Mouse (Mus musculus) 416B (cell line): ENCODE measurements at regions not wholly inside any gene's neighbourhood (a gene's known extent, or its start where the extent isn't known, plus 50 kb on each side); places are given as distances from the start of the nearest gene placed in this dataset.
"Not testable (repeated sequence)": the region's sequence is repeated elsewhere in the genome, so short reads cannot be mapped to it uniquely, and the experiment has no call there.

Experiments used
- DNase-seq: peaks from one replicate; pipeline ENCODE4 v3.0.0; 2011; ENCODE audit warnings: low read depth

DNA sequence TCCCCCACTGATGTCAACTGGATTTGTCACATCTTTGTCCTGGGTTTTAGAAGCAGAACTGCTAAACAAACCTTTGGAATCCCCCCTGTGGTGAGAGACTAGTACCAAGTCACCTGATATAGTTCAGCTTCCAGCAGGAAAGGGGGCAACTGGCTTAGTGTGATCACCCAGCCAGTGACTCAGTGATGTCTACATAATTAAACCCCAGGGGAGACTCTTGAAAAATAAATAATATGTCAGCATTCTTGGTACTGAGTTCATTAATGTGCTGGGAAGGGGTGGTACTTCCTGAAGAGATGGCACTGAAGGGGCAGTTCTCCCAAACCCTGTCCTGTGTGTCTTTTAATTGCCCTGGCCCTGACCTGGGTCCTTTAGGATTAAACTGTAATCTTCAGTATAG, 166.5 kb upstream of the Camk1g start:
- no peak for DNase-seq

DNA sequence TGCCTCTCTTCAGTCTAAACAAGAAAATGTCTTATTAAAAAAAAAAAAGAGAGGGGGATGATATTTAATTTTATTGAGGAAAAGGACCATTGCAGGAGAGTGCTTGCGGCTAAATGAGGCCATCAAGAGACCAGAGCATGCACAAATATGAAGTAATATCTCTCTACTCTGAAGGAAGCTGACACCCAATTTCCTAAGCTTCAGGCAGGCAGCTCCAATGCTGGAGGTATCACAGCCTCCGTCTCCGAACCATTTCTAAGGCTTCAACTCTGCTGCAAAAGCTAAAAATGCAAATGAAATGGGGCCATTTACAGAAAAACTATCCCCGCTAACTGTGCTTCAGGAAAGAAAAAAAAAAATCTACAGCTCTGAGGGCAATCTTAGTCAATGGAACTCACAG, 164.4 kb upstream of the Camk1g start:
- no peak for DNase-seq

DNA sequence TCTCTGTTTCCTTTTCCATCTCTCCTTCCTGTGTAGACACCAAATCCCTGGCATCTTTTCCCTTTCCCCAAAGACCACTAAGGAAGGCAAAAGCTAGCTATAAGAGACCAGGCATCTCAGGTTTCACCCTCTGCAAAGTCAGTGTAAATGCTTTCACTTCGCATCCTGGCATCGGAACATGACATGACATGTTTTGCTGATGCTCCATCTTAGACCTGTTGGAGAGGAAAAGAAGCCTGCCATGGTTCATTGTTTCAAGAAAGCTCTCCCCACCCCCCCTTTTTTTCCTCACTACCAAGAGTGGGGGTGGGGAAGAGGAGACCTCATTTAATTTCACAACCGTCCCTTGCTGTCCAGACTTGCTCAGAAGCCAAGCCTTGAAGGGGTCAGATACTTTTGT, 156.4 kb upstream of the Camk1g start:
- DNase-seq = no peak

DNA sequence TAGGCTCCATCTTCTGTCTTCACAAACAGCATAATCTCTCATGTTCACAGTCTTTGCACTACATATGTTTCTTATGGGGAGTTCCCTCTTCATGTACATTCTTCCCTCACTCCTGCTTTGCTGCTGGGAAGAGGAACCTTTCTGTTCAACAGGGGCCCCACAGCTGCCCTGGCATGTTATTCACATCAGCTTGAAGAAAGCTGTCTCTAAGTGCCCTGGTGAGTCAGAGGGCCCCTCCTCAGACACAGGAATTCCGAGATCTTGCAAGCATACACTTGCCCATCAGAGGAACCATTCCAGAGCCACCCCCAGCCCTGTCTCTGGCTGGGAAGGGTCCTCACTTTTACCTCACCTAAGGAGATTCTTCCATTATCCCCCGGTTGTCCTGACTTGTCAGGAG, 151.9 kb upstream of the Camk1g start:
- DNase-seq = no peak

DNA sequence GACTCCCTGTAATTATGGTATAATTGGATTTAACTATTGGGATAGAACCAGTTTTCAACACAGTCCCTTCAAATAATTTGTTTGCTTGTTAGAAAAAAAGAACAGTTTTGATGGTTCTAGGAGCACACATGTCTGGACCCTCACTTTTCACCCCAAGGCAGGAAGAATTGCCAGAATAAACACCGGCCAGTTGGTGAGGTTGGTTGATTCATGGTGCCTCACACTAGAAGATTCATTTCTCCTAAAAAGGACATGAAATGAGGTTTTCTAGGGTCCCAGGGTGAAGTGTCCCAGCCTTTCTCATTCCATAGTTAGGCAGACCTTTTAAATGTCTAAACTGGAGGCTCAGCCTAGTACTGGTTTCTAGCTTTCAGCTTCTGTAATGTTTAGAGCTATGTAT, 148.7 kb upstream of the Camk1g start:
- DNase-seq = no peak

DNA sequence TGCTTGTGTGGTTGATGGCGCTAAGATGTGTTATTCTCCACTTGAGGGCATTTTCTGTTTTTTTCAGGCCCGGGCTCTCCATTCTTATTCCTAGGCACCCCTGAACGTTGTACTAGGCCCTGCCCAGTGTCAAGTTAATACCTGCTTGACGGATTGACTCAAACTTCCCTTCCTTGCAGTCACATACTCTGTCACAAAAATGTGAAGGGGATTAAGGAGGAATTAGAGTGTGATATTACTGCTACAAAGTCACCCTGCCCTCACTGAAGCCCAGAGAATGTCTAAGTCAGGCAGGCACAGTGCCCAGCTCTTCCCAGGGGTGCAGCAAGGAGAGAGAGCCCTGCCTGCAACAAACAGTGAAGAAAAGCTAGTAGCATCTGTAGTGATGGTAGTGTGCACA, 147.9 kb upstream of the Camk1g start:
- no peak for DNase-seq

DNA sequence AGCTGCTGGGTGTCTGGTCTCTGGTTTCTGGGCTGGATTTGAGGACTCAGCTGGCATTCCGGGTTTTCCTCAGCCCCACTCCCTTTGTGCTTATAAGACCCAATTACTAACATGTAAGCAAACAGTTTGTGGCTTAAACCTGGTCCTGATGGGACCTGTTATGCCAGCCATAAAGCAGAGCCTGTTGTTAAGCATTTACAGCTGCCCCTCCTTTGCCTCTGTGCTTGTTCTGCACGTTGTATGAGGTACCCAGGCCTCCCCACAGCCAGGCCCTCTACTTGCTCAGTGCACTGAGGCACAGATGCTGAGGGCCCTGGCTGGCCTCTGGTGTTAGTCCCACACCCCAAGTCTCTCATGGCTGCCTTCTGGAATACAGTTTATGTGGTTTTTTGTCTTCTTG, 147.2 kb upstream of the Camk1g start:
- no peak for DNase-seq

DNA sequence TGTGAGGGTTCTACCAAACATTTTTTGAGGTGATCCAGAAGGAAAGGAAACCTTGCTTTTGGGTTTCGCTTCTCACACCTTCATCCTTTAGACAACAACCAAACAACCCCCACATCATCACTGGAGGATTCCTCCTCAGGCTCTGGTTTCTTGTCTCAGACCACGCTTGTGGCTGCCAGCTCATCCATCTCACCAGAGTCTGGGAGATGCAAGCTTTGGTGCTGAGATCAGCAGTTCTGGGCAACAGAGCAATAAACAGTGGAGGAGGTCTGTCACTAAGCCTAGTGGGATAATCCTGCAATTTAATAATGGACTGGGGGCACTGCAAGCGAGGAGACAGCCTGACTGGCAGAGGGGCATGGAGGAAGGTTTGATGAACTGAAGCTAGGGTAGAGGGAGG, 146.3 kb upstream of the Camk1g start:
- no peak for DNase-seq

DNA sequence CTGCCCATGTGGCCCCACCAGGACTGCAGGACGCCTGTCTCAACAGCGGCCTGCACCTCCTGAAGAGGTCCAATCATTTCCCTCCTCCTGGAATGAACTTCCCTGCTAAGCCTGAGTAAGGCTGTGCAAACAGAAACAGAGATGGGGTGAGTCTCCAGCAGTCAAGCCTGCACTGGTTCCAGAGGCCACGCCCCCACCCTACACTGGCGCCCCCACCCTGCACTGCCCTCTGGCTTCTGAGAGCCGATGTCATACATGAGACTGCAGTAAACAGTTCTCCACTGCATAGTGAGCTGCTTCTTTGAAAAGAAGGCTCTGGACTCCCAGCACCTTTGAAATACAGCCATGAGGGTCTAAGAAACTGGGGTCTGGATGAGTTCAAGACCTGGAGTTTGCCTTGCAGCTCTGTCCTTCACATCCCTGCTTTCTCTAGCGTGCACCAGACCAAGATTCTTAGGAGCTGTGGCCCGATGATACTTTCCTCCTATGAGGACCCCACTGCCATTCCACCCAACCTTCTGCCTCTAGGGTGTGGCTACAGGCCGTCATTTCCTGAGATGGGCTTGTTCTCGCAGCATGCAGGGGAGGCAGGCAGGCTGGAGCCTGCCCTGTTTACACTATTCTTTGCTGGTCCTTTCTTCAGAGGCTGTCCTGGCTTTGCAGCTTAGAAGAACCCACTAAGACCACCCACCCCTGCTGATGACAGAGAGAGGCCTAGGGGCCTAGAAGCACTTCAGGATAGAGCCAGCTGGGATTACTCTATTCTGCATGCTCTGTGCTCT, 144.0 kb upstream of the Camk1g start:
- no peak for DNase-seq

DNA sequence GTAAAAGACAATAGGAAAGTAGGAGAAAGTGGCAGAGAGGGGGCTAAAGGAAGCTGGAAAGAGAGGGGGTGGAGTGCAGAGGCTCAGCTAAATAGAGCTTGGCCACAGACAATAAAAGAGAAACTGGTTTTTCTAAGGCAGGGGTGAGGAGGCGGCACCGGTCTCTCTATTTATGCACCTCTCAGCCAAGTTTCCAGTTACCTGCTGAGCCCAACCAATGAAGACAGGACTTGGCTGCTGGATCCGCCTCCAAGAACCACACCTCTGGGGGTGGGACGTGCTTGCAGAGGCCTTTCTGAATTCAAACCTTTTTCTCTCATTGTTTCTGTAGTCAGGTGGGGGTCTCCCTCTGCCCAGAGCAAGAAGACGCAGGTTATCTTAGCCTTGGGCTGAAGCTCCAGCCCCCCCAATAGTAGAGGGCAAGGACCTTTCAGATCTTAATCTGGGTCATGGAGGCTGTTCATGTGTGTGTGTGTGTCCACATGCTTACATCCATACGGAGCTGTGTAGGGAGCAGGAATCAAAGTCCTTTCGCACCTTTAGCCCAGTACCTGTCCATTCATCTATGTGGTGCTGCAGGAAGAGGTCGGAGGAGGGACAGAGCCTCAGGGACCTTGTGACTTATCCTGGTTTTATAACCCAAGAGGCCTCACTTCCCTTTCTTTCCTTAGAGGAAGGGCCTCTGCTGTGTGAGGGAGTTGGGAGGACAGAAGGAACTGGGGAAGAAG, 140.1 kb upstream of the Camk1g start:
- no peak for DNase-seq

DNA sequence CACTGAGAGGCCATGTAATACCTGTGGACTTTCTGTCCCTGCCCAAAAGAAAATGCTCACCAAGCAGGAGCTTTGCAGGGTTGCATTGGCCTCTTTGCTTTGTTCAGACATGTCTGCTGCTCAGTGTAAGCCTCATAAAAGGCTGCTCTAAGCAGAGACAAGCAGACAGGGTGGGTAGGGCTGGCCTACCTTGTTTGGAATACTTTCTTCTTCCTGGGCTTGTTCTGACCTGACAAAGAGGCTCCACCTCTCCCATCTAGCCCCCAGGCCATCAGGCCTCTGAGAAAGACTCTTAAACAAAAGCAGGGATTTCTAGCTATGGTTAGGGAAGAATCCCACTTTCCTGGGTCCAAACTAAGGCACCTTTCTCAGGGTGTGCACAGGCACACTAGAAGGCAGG, 138.2 kb upstream of the Camk1g start:
- no peak for DNase-seq

DNA sequence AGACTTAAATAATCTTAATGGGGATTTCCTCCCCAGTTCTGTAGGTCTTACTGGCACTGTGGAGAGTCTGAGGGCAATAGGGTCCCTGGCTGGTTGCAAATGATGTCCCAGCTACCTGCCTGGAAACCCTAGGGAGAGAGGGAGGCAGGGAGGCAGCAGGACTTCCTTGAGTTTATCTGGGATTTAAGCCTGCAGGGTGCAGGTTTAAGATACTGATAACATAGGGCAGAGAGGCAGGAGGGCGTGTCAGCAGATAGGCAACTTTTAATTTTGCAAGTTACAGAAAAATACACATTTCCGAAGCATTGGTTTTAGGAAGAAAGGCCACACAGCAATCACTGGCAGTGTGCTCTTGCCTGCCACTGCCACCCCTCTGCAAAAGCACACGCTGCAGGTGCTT, 136.9 kb upstream of the Camk1g start:
- DNase-seq = no peak

DNA sequence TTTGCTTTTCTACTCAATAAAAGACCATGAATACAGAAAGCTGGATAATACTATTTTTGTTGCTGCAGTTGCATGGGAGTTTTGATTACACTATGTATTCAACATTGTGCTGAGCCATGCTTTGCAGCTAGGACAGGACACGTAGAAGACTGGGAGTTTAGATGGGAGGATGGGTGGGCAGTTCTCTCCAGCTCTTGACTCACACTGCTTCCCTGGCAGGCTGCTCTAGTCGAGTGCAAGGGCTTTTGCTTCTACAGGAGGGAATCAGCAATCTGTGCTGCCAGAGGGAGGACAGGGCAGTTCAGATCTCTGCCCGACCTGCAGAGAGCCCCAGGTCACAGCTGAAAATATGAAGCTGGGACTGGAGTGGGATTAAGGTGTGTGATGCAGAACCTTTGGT, 135.3 kb upstream of the Camk1g start:
- no peak for DNase-seq

DNA sequence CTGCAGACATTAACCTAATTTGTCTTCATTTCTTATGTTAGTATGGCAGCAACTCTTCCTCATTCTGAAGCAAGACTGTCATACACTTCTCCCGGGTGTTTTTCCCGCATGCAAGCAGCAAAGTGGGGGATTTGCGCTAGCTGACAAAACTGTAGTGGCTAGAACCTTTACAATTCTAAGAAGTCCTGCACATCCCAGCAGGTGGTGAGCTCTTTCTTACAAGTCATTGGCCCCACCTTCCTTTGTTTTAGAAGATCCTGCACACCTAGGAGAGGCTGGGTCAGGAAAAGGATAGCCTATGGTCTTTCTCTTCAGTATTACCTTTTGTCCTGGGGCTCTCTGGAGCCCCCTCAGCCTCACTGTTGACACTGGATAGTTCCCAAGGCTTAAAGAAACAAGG, 134.5 kb upstream of the Camk1g start:
- no peak for DNase-seq

DNA sequence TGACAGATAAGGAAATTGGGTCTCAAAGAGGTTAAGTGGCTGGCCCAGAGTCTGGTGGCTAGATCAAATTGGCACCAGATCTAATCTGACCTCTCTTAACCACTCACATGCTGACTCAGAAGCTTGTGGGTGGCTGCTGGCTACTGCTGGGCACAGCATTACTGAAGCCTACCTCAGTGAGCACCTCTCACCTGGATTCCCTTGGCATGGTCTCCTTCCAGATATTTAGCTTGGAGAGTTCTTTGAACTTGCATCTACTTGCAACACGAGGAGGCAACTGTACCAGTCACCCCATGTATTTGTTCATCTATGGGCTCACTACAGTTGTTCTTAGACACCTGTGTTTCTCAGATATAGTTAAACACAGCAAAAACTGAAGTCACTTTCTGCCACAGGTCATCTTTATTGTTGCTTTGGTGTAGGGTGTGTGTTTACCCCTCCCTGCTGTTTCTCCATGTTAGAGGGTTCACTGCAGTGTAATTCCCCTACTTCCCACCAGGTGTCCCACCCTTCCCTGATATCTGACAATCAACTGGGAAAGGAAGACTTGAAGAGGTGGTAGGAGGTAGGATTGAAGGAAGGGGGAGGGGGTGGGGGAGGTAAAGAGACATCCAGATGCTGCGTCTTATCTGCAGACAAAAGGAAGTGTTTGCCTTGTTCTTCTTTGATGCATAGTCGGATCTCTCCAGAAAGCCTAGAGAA, 133.7 kb upstream of the Camk1g start:
- peak; percentile 26 for DNase-seq

DNA sequence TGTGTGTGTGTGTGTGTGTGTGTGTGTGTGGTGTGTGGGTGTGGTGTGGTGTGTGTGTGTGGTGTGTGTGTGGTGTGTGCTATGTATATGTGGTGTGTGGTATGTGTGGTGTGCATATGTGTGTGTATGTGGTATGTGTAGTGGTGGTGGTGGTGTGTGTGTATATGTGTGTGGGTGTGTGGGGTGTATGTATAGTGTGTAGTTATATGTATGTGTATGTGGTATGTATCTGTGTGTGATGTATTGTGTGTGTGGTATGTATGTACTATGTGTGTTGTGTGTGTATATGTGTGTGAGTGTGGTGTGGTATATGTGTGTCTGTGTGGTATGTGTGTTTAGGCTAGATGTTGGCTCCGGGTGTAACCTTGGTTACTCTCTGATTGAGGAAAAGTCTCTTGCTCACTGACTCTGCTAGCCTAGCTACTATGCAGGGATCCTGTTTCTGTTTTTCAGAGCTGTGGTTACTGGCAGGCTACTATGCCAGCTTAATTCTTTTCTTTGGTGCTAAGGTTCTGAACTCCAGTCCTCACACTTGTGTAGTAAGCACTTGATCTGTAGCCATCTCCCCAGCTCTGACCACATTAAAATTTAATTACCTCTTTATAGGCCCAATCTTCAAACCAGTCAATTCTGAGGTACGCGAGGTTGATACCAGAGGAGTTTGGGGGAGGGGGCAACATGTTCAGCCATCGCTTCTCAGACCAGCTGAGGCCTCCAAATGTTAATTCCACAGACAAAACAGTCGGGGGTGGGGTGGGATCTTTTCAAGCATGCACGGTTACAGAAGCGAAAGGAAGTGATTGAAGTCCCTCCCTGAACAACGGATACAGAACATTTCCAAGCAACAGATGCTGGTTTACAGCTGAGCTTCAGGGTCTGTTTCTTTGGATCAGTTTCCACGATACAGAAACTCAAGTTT, 126.4 kb upstream of the Camk1g start:
- DNase-seq = no peak

DNA sequence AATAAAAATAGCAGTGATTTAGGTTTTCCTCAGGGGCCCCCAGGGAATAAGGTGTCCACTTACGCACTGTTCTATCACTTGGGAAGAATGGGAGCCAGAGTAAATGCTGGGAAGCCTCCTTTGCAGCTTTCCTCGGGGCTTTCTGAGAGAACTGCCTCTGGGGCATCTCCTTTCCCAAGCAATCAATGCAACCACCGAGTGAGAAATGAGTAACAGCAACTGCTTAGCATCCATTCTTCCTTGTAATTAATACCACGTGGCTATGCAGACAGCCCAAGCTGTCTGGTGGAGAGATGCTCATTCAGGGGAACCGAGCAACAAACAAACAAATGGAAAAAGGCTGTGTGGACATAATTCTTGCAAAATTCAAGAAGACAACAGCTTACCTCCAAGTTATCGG, 117.9 kb upstream of the Camk1g start:
- DNase-seq = no peak

DNA sequence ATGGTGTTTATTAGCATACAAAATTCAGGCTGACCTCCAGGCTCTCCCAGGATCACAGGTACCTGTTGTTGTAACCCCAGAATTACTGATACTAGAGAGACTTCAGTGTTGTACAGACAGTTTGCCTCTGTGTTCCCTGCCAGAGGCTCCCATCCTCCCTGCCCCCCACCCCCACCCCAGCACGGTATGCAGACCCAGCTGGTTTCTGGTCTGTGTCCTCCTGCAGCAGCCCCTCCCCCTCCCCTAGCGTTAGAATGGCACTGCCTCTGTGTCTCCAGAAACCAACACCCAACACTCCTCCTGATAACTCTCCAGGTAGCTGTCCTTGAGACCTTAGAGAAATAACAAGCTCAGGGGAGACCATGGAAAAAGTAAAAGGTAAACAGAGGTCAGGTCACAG, 116.6 kb upstream of the Camk1g start:
- DNase-seq = not testable (repeated sequence)

DNA sequence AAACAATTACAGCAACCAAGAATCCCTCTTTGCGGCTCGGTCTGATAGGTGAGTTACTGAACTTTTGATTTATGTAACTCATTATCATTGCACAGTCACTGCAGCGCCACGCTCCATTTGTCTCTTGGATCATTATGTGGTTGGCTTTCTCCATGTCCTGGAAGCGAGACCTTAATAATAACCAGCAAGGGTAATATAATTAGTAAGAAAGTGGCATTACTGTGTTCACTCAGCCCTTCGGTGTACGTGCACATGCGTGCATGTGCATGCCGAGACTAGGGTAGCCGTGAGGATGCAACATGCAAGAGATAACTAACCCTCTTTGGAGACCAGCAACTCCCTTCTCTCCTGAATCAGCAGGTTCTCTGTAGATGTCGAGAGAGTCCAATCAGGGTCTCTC, 114.9 kb upstream of the Camk1g start:
- no peak for DNase-seq

DNA sequence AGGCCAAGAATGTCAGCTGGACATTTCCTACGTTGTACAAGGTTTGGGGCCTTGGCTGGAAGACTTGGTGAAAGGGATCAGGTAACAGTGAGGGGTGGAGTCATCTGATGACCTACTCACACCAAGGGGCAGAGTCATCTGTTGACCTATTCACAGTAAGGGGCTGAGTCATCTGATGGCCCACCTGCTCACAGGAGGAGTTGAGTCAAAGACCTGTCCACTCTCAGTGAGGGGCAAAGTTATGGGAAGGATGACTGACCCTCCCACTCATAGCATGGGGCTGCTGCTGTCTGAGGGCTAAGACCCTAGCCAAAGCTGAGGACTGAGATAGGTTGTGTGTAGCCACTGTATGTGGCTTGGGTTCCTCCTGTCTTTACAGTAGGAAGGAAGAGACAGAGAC, 107.2 kb upstream of the Camk1g start:
- DNase-seq = no peak

DNA sequence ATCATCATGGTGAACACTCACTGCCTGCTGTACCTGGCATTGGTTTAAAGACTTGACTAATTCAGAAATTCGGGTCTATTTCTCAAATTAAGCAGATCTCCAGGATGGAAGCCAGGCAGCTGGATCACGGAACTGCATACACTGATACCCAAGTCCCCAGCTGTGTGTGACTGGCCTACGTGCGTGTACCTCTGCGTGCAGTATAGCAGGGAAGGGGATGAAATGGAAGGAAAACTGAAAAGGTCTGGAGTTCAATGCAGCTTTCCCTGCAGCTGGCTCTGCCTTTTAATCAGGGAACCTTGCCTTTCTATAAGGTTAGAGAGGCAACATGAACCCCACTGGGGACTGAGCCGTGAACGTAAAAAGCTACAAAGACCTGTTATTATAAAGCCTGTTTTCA, 106.7 kb upstream of the Camk1g start:
- no peak for DNase-seq

DNA sequence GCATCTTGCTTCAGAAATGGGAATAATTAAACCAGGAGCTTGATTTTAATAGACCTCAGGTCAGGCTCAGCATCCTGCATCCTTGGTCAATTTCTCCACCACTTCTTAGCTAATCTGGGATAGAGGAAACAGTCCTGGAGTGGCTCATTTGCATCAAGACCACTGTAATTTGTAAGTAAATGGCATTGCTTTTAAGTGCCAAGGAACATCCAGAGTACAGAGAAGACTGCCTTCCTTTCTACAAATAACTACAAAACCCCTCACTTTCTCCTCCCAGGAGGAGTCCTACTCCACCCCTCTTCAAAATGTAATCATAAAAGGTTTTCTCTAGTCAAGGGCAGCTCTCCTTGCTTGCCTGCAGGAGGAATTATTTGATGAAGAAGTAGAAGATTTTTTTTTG, 96.2 kb upstream of the Camk1g start:
- no peak for DNase-seq
